Mouse (Mus musculus) midbrain, embryonic 12.5 days (tissue): ENCODE measurements around the gene Hmgcl. TPM values are rescaled to one million over a fixed set of nuclear protein-coding genes. Genes with fewer than 3 reads are reported as not detected.

ENCODE experiments used
- ATAC-seq: fragments of 200-750 bp; cut with Nextera tagmentation; 2 replicates; pipeline ENCODE4 v1.8.0; 2017; ENCODE audit warnings: low read depth, moderate TSS enrichment, moderate library complexity; ENCODE audit not compliant: low FRiP score
- H3K27ac ChIP-seq: fragments of 300-500 bp; sonication (generic); replicated peaks from 2 replicates; pipeline ENCODE4 v1.5.1; 2016; ENCODE audit warnings: mild to moderate bottlenecking
- H3K27me3 ChIP-seq: fragments of 300-500 bp; sonication (generic); 2 replicates; pipeline ENCODE4 v1.6.1; 2016; ENCODE audit warnings: mild to moderate bottlenecking
- H3K36me3 ChIP-seq: fragments of 300-500 bp; sonication (generic); 2 replicates; pipeline ENCODE4 v1.6.1; 2016
- H3K4me1 ChIP-seq: fragments of 300-500 bp; sonication (generic); 2 replicates; pipeline ENCODE4 v1.6.1; 2016
- H3K4me2 ChIP-seq: fragments of 300-500 bp; sonication (generic); replicated peaks from 2 replicates; pipeline ENCODE4 v1.6.1; 2016; ENCODE audit warnings: mild to moderate bottlenecking, moderate library complexity
- H3K4me3 ChIP-seq: fragments of 300-500 bp; sonication (generic); 2 replicates; pipeline ENCODE4 v1.5.1; 2016; ENCODE audit warnings: mild to moderate bottlenecking
- H3K9ac ChIP-seq: fragments of 300-500 bp; sonication (generic); replicated peaks from 2 replicates; pipeline ENCODE4 v1.6.1; 2016; ENCODE audit warnings: mild to moderate bottlenecking, moderate library complexity
- H3K9me3 ChIP-seq: fragments of 300-500 bp; sonication (generic); 2 replicates; pipeline ENCODE4 v1.6.1; 2016; ENCODE audit warnings: mild to moderate bottlenecking
- WGBS: fragments of 180-500 bp; shearing (Covaris S2); methylation state at CpG from one replicate; pipeline ENCODE4 v1.1.7; 2016; 5-methylcytosine and 5-hydroxymethylcytosine counted together
- polyA plus RNA-seq: library from polyadenylated mRNA; unstranded; fragments of >200 nt; fragmentation: Nextera tagmentation; extraction: Ambion mirVana; gene quantifications from 2 replicates; pipeline ENCODE4 v1.2.1, GENCODE M21; 2016

Gene Hmgcl
- polyA plus RNA-seq, 1 experiment from 2014 or later = 54.1 TPM

DNA sequence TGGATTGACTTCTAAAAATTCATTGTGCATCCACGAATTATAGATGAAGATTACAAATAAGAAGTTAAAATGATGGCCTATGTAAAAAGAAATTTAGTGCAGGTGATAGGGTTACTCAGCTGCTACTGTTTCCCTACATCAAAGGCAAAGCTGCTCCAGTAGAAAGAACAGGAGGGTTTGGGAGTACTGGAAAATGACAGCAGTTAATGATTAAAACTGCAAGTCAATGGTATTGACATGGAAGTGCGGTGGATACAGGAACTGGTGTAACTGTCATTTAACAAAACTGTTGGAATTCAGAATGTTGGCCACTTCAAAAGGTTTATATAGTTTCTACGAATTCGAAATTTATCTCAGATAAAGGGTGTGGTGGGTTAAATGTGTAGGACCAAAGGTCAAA is 48.9 kb downstream of the Hmgcl start:
- no peak for ATAC-seq
- H3K9me3 ChIP-seq = peaks cover 5% of the 10 kb centered on the region; the same call in 1 of the 2 replicates
- H3K27me3 ChIP-seq = no peaks in the 10 kb centered on the region
- no peak overlapping the region for H3K4me2 ChIP-seq
- whole genome bisulfite sequencing = 85% methylated on average over 4 of the region's 4 CpGs
- no peak overlapping the region for H3K27ac ChIP-seq
- H3K9ac ChIP-seq = no peak overlapping the region
- H3K36me3 ChIP-seq = no peaks in the 10 kb centered on the region
- H3K4me1 ChIP-seq = no peaks in the 10 kb centered on the region
- no peak overlapping the region for H3K4me3 ChIP-seq

DNA sequence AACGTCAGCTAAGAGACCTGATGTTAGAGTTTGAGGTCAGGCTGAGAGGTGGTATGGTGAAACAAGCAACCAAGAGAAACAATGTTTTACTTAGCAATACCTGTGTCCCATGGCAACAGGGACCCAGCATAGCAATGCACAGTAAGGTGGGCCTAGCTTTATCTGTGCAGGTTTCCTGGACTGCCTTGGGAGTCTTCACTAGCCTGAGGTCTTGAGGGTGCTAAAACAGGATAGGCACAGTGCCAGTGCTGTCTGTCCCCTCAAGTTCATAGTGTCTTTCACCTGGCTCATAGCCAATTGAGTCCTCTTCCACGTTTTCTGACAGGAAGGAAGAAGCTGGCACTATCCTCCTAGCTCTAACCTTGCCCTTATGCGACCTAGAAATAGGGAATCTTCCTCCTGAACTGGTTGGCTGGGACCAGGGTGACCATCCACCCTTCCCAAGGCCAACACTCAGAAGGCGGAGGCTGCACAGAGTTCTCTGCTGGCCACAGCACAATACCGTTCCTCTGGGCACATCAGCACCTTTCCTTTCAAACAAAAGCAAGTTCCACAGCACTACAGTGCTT is 57.9 kb downstream of the Hmgcl start:
- no peaks in the 10 kb centered on the region for H3K9me3 ChIP-seq
- 92% methylated on average over 5 of the region's 5 CpGs for WGBS
- H3K36me3 ChIP-seq = peaks cover 75% of the 10 kb centered on the region
- H3K27ac ChIP-seq = no peak overlapping the region
- no peaks in the 10 kb centered on the region for H3K27me3 ChIP-seq
- H3K4me3 ChIP-seq = no peak overlapping the region
- no peak overlapping the region for H3K4me2 ChIP-seq
- H3K9ac ChIP-seq = no peak overlapping the region
- ATAC-seq = no peak
- H3K4me1 ChIP-seq = no peaks in the 10 kb centered on the region

DNA sequence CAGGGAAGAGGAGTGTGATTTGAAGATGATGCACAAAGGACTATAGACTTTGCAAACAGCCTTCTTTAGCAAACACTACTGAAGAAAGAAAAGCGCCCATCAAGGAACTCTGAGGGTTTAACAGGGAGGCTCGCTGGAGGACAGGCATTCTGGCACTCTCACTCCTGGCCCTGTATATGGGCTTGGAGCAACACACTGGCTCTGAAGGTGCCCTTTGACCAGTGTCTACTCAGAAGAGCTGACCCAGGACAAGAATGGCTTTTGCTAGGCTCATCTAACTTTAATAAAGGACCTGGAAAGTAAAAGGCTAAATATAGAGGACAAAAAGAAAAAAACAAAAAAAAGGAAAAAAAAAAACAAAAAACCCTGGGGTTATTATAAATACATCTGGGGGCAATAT is 58.7 kb downstream of the Hmgcl start:
- no peak overlapping the region for H3K27ac ChIP-seq
- 92% methylated on average over 2 of the region's 2 CpGs for WGBS
- H3K4me1 ChIP-seq = no peaks in the 10 kb centered on the region
- no peak for ATAC-seq
- H3K9ac ChIP-seq = no peak overlapping the region
- H3K4me2 ChIP-seq = no peak overlapping the region
- H3K36me3 ChIP-seq = peaks cover 83% of the 10 kb centered on the region
- no peaks in the 10 kb centered on the region for H3K27me3 ChIP-seq
- no peaks in the 10 kb centered on the region for H3K9me3 ChIP-seq
- H3K4me3 ChIP-seq = no peak overlapping the region

- Histone ChIP-seq H3K4me3 (no peak overlapping the region), H3K4me1 (no peaks in the 10 kb centered on the region), H3K9ac (no peak overlapping the region), H3K27ac (no peak overlapping the region), H3K4me2 (no peak overlapping the region), H3K36me3 (peaks cover 92% of the 10 kb centered on the region), H3K9me3 (no peaks in the 10 kb centered on the region), H3K27me3 (no peaks in the 10 kb centered on the region)
- ATAC-seq = no peak
- WGBS = 95% methylated on average over 3 of the region's 3 CpGs
These were observed 60.6 kb downstream of the Hmgcl start for GRCm38 (mm10) chr4:136006821-136007220.

DNA sequence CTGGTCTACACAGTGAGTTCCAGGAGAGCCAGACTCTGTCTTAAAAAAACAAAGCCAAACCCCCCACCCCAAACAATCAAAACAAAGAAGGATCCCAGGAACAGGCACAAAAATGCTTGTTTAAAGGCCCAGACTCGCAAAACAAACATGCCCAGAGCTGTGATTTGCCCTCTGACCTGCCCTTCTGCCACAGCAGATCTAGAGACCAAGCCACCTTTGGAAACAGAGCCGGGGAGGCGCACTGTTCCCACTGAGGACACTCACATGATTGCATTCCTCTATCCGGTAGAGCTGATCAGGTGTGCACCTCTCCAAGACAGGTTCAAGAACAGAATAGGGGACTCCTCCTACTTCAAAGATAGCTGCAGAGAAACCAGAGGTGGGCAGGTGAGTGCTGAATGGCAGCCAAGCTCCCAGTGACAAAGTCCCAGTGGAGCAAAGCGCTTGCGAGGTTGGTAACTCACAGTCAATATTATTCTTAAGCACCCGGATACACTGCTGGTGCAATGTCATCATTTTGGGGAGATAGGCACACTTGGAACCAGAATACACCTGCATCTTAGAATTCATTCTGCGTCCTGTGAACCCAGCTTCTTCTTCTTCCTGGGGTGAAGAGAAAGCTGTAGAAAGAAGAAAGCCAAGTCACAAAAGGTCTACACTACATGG is 62.7 kb downstream of the Hmgcl start:
- Histone ChIP-seq H3K4me1 (no peaks in the 10 kb centered on the region), H3K4me2 (no peak overlapping the region), H3K4me3 (no peak overlapping the region), H3K27me3 (no peaks in the 10 kb centered on the region), H3K27ac (no peak overlapping the region), H3K9ac (no peak overlapping the region), H3K36me3 (peaks cover 91% of the 10 kb centered on the region), H3K9me3 (no peaks in the 10 kb centered on the region)
- WGBS = 90% methylated on average over 8 of the region's 8 CpGs
- ATAC-seq = no peak

DNA sequence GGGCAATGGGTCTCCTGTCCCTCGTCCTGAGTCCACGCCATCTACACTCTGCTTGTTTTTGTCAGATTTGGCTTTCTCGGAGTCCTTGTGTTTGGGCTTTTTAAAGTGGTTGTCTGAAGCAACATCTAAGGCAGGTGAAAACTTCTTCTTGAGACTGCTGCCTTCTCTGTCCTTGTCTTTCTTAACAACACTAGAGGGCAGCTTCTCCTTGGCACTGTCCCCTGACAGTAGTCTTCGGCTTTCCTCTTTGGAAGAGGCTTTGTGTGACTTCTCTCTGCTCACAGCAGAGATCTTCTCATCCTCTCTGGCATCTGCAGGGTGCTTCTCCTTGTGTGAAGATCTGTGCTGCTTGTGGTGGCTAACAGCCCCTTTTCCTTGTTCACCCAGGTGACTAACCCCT is 64.3 kb downstream of the Hmgcl start:
- WGBS = 94% methylated on average over 4 of the region's 4 CpGs
- Histone ChIP-seq H3K4me2 (no peak overlapping the region), H3K9me3 (no peaks in the 10 kb centered on the region), H3K27ac (no peak overlapping the region), H3K4me1 (no peaks in the 10 kb centered on the region), H3K9ac (no peak overlapping the region), H3K27me3 (no peaks in the 10 kb centered on the region), H3K4me3 (no peak overlapping the region), H3K36me3 (peaks cover 78% of the 10 kb centered on the region)
- ATAC-seq = no peak

Other genes starting within 250 kb of the Hmgcl start
- not detected in 2 replicates for gene Il22ra1, start 218.3 kb upstream of the Hmgcl start, polyA plus RNA-seq
- 0.03 and 0.12 TPM in 2 replicates for gene Myom3, start 186.7 kb upstream of the Hmgcl start, polyA plus RNA-seq
- 351 and 371 TPM in 2 replicates for gene Srsf10, start 90.7 kb upstream of the Hmgcl start, polyA plus RNA-seq
- gene Pnrc2, start 72.6 kb upstream of the Hmgcl start, polyA plus RNA-seq = 189 and 199 TPM in 2 replicates
- 0.13 and 0.27 TPM in 2 replicates for gene Cnr2, start 51.1 kb upstream of the Hmgcl start, polyA plus RNA-seq
- 50.6 and 54.7 TPM in 2 replicates for gene Fuca1, start 25.7 kb upstream of the Hmgcl start, polyA plus RNA-seq
- gene Gale, start 17.3 kb downstream of the Hmgcl start, polyA plus RNA-seq = 32.1 and 32.8 TPM in 2 replicates
- 162 and 163 TPM in 2 replicates for gene Lypla2, start 26.2 kb downstream of the Hmgcl start, polyA plus RNA-seq
- gene Pithd1, start 40.8 kb downstream of the Hmgcl start, polyA plus RNA-seq = 56.0 and 58.3 TPM in 2 replicates
- 34.2 and 36.1 TPM in 2 replicates for gene Eloa, start 75.3 kb downstream of the Hmgcl start, polyA plus RNA-seq
- gene Rpl11, start 107.0 kb downstream of the Hmgcl start, polyA plus RNA-seq = 294 and 304 TPM in 2 replicates
- 355 and 390 TPM in 2 replicates for gene Id3, start 197.0 kb downstream of the Hmgcl start, polyA plus RNA-seq
- gene E2f2, start 225.9 kb downstream of the Hmgcl start, polyA plus RNA-seq = 10.0 and 10.7 TPM in 2 replicates